Mouse (Mus musculus) MEL (cell line): ENCODE measurements around the gene Spaca1. TPM values are rescaled to one million over a fixed set of nuclear protein-coding genes. Genes with fewer than 3 reads are reported as not detected.

Source experiments
- DNase-seq: peaks from one replicate; pipeline ENCODE4 v3.0.0; 2011; ENCODE audit warnings: low read depth, low spot score
- H3K27ac ChIP-seq: 2 replicates; pipeline ENCODE4 v1.5.1; 2012; ENCODE audit warnings: low read depth, mild to moderate bottlenecking, control low read depth, low read length, moderate library complexity; ENCODE audit not compliant: control insufficient read depth
- H3K27me3 ChIP-seq, 2 experiments: fragments of 150-350 bp in 1 of 2; sonication (generic) in 1 of 2; 2 replicates each; pipeline ENCODE4 v1.6.1; 2012; ENCODE audit warnings: low read length in 2 of 2, mild to moderate bottlenecking in 2 of 2, improper control_type of control experiment in 1 of 2, moderate library complexity in 1 of 2; ENCODE audit not compliant: insufficient read depth in 2 of 2, control insufficient read depth in 1 of 2
- H3K36me3 ChIP-seq, 2 experiments: 2 replicates each; pipeline ENCODE4 v1.6.1; 2012 to 2014; ENCODE audit warnings: low read length in 2 of 2, improper control_type of control experiment in 1 of 2, inconsistent platforms in 1 of 2, mild to moderate bottlenecking in 1 of 2; ENCODE audit not compliant: insufficient read depth in 2 of 2, control insufficient read depth in 1 of 2
- H3K4me1 ChIP-seq, 2 experiments: fragments of 150-350 bp in 1 of 2; sonication (generic) in 1 of 2; 2 replicates each; pipeline ENCODE4 v1.6.1; 2012; ENCODE audit warnings: low read length in 2 of 2, improper control_type of control experiment in 1 of 2, mild to moderate bottlenecking in 1 of 2; ENCODE audit not compliant: insufficient read depth in 2 of 2, control insufficient read depth in 1 of 2
- H3K4me3 ChIP-seq, 2 experiments: fragments of 150-350 bp in 1 of 2; sonication (generic) in 1 of 2; 2 replicates each; pipeline ENCODE4 v1.5.1; 2012; ENCODE audit warnings: low read depth in 2 of 2, low read length in 2 of 2, mild to moderate bottlenecking in 2 of 2, moderate library complexity in 2 of 2, control low read depth in 1 of 2, improper control_type of control experiment in 1 of 2; ENCODE audit not compliant: control insufficient read depth in 1 of 2, insufficient read depth in 1 of 2
- H3K79me2 ChIP-seq: 2 replicates; pipeline ENCODE4 v1.6.1; 2012; ENCODE audit warnings: mild to moderate bottlenecking, low read length, moderate library complexity; ENCODE audit not compliant: control insufficient read depth, poor library complexity, insufficient read depth
- H3K9ac ChIP-seq: 2 replicates; pipeline ENCODE4 v1.6.1; 2012; ENCODE audit warnings: low read depth, mild to moderate bottlenecking, control low read depth, low read length, moderate library complexity; ENCODE audit not compliant: control insufficient read depth, poor library complexity, severe bottlenecking
- H3K9me3 ChIP-seq: fragments of 150-350 bp; sonication (generic); replicated peaks from 2 replicates; pipeline ENCODE4 v1.6.1; 2012; ENCODE audit warnings: mild to moderate bottlenecking, low read length, improper control_type of control experiment, moderate library complexity; ENCODE audit not compliant: insufficient read depth
- E2F4 ChIP-seq: IDR thresholded peaks from 2 replicates; pipeline ENCODE4 v1.6.1; 2011; ENCODE audit warnings: low read depth, low read length, improper control_type of control experiment, borderline replicate concordance
- EP300 ChIP-seq, 2 experiments: IDR thresholded peaks; 2 replicates each; pipeline ENCODE4 v1.6.1; 2011; ENCODE audit warnings: improper control_type of control experiment in 2 of 2, low read length in 2 of 2, low read depth in 1 of 2, mild to moderate bottlenecking in 1 of 2
- ETS1 ChIP-seq: IDR thresholded peaks from 2 replicates; pipeline ENCODE4 v1.6.1; 2012; ENCODE audit warnings: low read depth, mild to moderate bottlenecking, inconsistent platforms, low read length, improper control_type of control experiment, moderate library complexity
- GABPA ChIP-seq: IDR thresholded peaks from 2 replicates; pipeline ENCODE4 v1.6.1; 2012; ENCODE audit warnings: low read depth, mild to moderate bottlenecking, inconsistent platforms, low read length, improper control_type of control experiment, moderate library complexity
- GATA1 ChIP-seq: IDR thresholded peaks from 2 replicates; pipeline ENCODE4 v1.6.1; 2011; ENCODE audit warnings: low read depth, low read length, improper control_type of control experiment
- JUND ChIP-seq: IDR thresholded peaks from 2 replicates; pipeline ENCODE4 v1.6.1; 2011; ENCODE audit warnings: low read depth, mild to moderate bottlenecking, improper control_type of control experiment, low read length
- MEF2A ChIP-seq: IDR thresholded peaks from 2 replicates; pipeline ENCODE4 v1.6.1; 2014; ENCODE audit warnings: low read depth, mild to moderate bottlenecking, inconsistent platforms, low read length, improper control_type of control experiment; ENCODE audit not compliant: poor library complexity, insufficient replicate concordance, severe bottlenecking; ENCODE audit errors: extremely low read depth
- MXI1 ChIP-seq: IDR thresholded peaks from 2 replicates; pipeline ENCODE4 v1.6.1; 2011; ENCODE audit warnings: mild to moderate bottlenecking, low read depth, low read length, improper control_type of control experiment
- MYC ChIP-seq: IDR thresholded peaks from 2 replicates; pipeline ENCODE4 v1.6.1; 2011; ENCODE audit warnings: low read depth, mild to moderate bottlenecking, low read length, improper control_type of control experiment, moderate library complexity
- NELFE ChIP-seq: IDR thresholded peaks from 2 replicates; pipeline ENCODE4 v1.6.1; 2011; ENCODE audit warnings: low read depth, low read length, improper control_type of control experiment
- POLR2A ChIP-seq, 2 experiments: IDR thresholded peaks; 2 replicates each; pipeline ENCODE4 v1.6.1; 2011 to 2012; ENCODE audit warnings: low read length in 2 of 2, mild to moderate bottlenecking in 2 of 2, control low read depth in 1 of 2, improper control_type of control experiment in 1 of 2, low read depth in 1 of 2, moderate library complexity in 1 of 2; ENCODE audit not compliant: control insufficient read depth in 1 of 2, insufficient read depth in 1 of 2, poor library complexity in 1 of 2
- POLR2AphosphoS2 ChIP-seq: IDR thresholded peaks from 2 replicates; pipeline ENCODE4 v1.6.1; 2011; ENCODE audit warnings: low read length, improper control_type of control experiment
- POLR2AphosphoS5 ChIP-seq: IDR thresholded peaks from 2 replicates; pipeline ENCODE4 v1.6.1; 2012; ENCODE audit warnings: low read depth, borderline replicate concordance, mild to moderate bottlenecking, inconsistent platforms, low read length, moderate library complexity, mixed read lengths
- RAD21 ChIP-seq: IDR thresholded peaks from 2 replicates; pipeline ENCODE4 v1.6.1; 2011; ENCODE audit warnings: mild to moderate bottlenecking, low read depth, low read length, improper control_type of control experiment
- RCOR1 ChIP-seq: IDR thresholded peaks from 2 replicates; pipeline ENCODE4 v1.6.1; 2012; ENCODE audit warnings: low read depth, mild to moderate bottlenecking, inconsistent platforms, low read length, improper control_type of control experiment
- SMC3 ChIP-seq: IDR thresholded peaks from 2 replicates; pipeline ENCODE4 v1.6.1; 2011; ENCODE audit warnings: low read depth, low read length, improper control_type of control experiment
- TAL1 ChIP-seq: IDR thresholded peaks from 2 replicates; pipeline ENCODE4 v1.6.1; 2012; ENCODE audit warnings: mild to moderate bottlenecking, inconsistent platforms, low read length, moderate library complexity, mixed read lengths
- TCF12 ChIP-seq: IDR thresholded peaks from 2 replicates; pipeline ENCODE4 v1.6.1; 2014; ENCODE audit warnings: low read depth, mild to moderate bottlenecking, inconsistent platforms, low read length, improper control_type of control experiment, moderate library complexity
- ZMIZ1 ChIP-seq: IDR thresholded peaks from 2 replicates; pipeline ENCODE4 v1.6.1; 2012; ENCODE audit warnings: low read depth, mild to moderate bottlenecking, inconsistent platforms, low read length, improper control_type of control experiment, moderate library complexity
- ZNF384 ChIP-seq: IDR thresholded peaks from 2 replicates; pipeline ENCODE4 v1.6.1; 2012; ENCODE audit warnings: low read depth, mild to moderate bottlenecking, inconsistent platforms, low read length, improper control_type of control experiment
- polyA plus RNA-seq, 2 experiments: library from polyadenylated mRNA; stranded (reverse) in 1 of 2; unstranded in 1 of 2; fragments of >175 nt in 1 of 2; fragments of >200 nt in 1 of 2; gene quantifications; 2 replicates each; pipeline versions ENCODE4 v1.2.1 to v1.2.4; 2012; ENCODE audit warnings: low replicate concordance in 2 of 2, low read depth in 1 of 2; ENCODE audit not compliant: insufficient read length in 2 of 2, insufficient read depth in 1 of 2, missing spikeins in 1 of 2
- total RNA-seq: library from RNA; depleted of rRNA; stranded (reverse); fragments of 300-350 nt; gene quantifications from 2 replicates; pipeline ENCODE4 v1.2.3, GENCODE M21; 2012

Gene Spaca1
- total and polyA plus RNA-seq, 3 experiments: not detected

GRCm38 (mm10) chr4:34021456-34021855 lies 28.5 kb downstream of the Spaca1 start:
- Histone ChIP-seq H3K27ac (no peak overlapping the region), H3K9ac (no peak overlapping the region), H3K36me3 (no peaks in the 10 kb centered on the region), H3K79me2 (no peaks in the 10 kb centered on the region), H3K4me3 (no peak overlapping the region), H3K27me3 (no peaks in the 10 kb centered on the region; a peak in 1 of 4 replicates), H3K9me3 (no peaks in the 10 kb centered on the region), H3K4me1 (no peaks in the 10 kb centered on the region)
- no peak for DNase-seq
- TF ChIP-seq ETS1 (no peak), POLR2A (IDR thresholded peaks at IDR 0.05; ENCODE audit: control insufficient read depth in 1 of 2, insufficient read depth in 1 of 2, low read depth in 1 of 2, low read length in 2 of 2, poor library complexity in 1 of 2) (no peak), E2F4 (no peak), SMC3 (no peak), GABPA (no peak), MEF2A (no peak), RAD21 (no peak), GATA1 (no peak), NELFE (no peak), JUND (no peak), ZMIZ1 (no peak), POLR2AphosphoS2 (no peak), RCOR1 (no peak), TCF12 (no peak), TAL1 (no peak), MXI1 (no peak), ZNF384 (no peak), EP300 (IDR thresholded peaks at IDR 0.05; ENCODE audit: low read depth in 1 of 2, low read length in 2 of 2) (no peak), POLR2AphosphoS5 (no peak)

GRCm38 (mm10) chr4:33996382-33996781 lies 53.6 kb downstream of the Spaca1 start:
- no peak for DNase-seq
- H3K4me3 ChIP-seq: no peak overlapping the region
- TF ChIP-seq MYC: no peak
- H3K79me2 ChIP-seq: no peaks in the 10 kb centered on the region
- no peaks in the 10 kb centered on the region for H3K9me3 ChIP-seq
- no peak overlapping the region for H3K9ac ChIP-seq
- H3K4me1 ChIP-seq: no peaks in the 10 kb centered on the region
- H3K36me3 ChIP-seq: no peaks in the 10 kb centered on the region
- H3K27me3 ChIP-seq: no peaks in the 10 kb centered on the region
- no peak overlapping the region for H3K27ac ChIP-seq
